Mouse (Mus musculus) frontal cortex, adult 2 months (tissue): Measurements from ENCODE around the gene Cd300ld3. TPM values are rescaled to one million over a fixed set of nuclear protein-coding genes. Genes with fewer than 3 reads are reported as not detected.

Experiments
- DNase-seq, 2 experiments: peaks; one replicate each; pipeline ENCODE4 v3.0.0; 2022; ENCODE audit warnings: low spot score in 1 of 2; ENCODE audit errors: extremely low spot score in 1 of 2
- polyA plus RNA-seq: library from polyadenylated mRNA; depleted of rRNA; stranded (reverse); fragments of >200 nt; gene quantifications from 2 replicates; pipeline ENCODE4 v1.2.3, GENCODE M21; 2012; rRNA removed

Gene Cd300ld3
- 0.68 and 0.86 TPM in 2 replicates for polyA plus RNA-seq

- no peak for DNase-seq
Measured at GRCm38 (mm10) chr11:115048259-115048658, at the start of gene Cd300ld3. TSS of gene Cd300ld3 (minus strand) at chr11:115048409.

- no peak for DNase-seq
Measured at GRCm38 (mm10) chr11:115092140-115092539, 43.9 kb upstream of the Cd300ld3 start.

GRCm38 (mm10) chr11:115091362-115091901, 43.2 kb upstream of the Cd300ld3 start, which contains the start of gene Rab37:
TSS of gene Rab37 (plus strand) at chr11:115091431.
- no peak for DNase-seq

- no peak for DNase-seq
Measured at GRCm38 (mm10) chr11:115089853-115090252, 41.6 kb upstream of the Cd300ld3 start.

GRCm38 (mm10) chr11:115086213-115086612, 38.0 kb upstream of the Cd300ld3 start:
- no peak for DNase-seq

GRCm38 (mm10) chr11:115085064-115085463, 36.9 kb upstream of the Cd300ld3 start:
- no peak for DNase-seq

- DNase-seq, result no peak
Measured at GRCm38 (mm10) chr11:115084595-115084994, 36.4 kb upstream of the Cd300ld3 start.

- DNase-seq, result peak in 1 of 2 experiments; percentile 89
Measured at GRCm38 (mm10) chr11:115083376-115084139, 35.3 kb upstream of the Cd300ld3 start.

GRCm38 (mm10) chr11:115082196-115082595, 34.0 kb upstream of the Cd300ld3 start:
- DNase-seq, result no peak

GRCm38 (mm10) chr11:115081373-115081772, 33.2 kb upstream of the Cd300ld3 start:
- no peak for DNase-seq

- DNase-seq, result peak in 1 of 2 experiments; percentile 73
Measured at GRCm38 (mm10) chr11:115080886-115081285, 32.7 kb upstream of the Cd300ld3 start.

GRCm38 (mm10) chr11:115078680-115079079, 30.5 kb upstream of the Cd300ld3 start:
- DNase-seq, result no peak

- no peak for DNase-seq
Measured at GRCm38 (mm10) chr11:115077436-115077835, 29.2 kb upstream of the Cd300ld3 start.

- DNase-seq, result no peak
Measured at GRCm38 (mm10) chr11:115075859-115076258, 27.6 kb upstream of the Cd300ld3 start.

GRCm38 (mm10) chr11:115075407-115075806, 27.2 kb upstream of the Cd300ld3 start:
- no peak for DNase-seq

- DNase-seq, result no peak
Measured at GRCm38 (mm10) chr11:115073002-115073401, 24.8 kb upstream of the Cd300ld3 start.

- no peak for DNase-seq
Measured at GRCm38 (mm10) chr11:115071631-115072294, 23.6 kb upstream of the Cd300ld3 start.

GRCm38 (mm10) chr11:115071015-115071551, 22.9 kb upstream of the Cd300ld3 start:
- no peak for DNase-seq

GRCm38 (mm10) chr11:115066768-115067167, 18.6 kb upstream of the Cd300ld3 start:
- no peak for DNase-seq

- no peak for DNase-seq
Measured at GRCm38 (mm10) chr11:115062077-115062476, 13.9 kb upstream of the Cd300ld3 start, which contains the start of gene Cd300e. TSS of gene Cd300e (minus strand) at chr11:115062177.

- no peak for DNase-seq
Measured at GRCm38 (mm10) chr11:115059797-115060196, 11.6 kb upstream of the Cd300ld3 start.
